Mouse (Mus musculus): ENCODE results near the gene Acsm4.
A peak's percentile ranks its signal among the peaks of the same experiment; 100 is the strongest.
"Not testable (repeated sequence)": the region's sequence is repeated elsewhere in the genome, so short reads cannot be mapped to it uniquely, and the experiment has no call there.

Gene Acsm4

GRCm38 (mm10) chr7:119689726-119690125 is at the start of gene Acsm4:
Acsm4 (plus strand) TSS chr7:119690026.
- no peak for DNase-seq

- peak in 1 of 2 experiments; percentile 54 for DNase-seq
Observed at GRCm38 (mm10) chr7:119642307-119642706, 47.5 kb upstream of the Acsm4 start.

GRCm38 (mm10) chr7:119667893-119668292 is 21.9 kb upstream of the Acsm4 start:
- peak; percentile 50 to 87 for DNase-seq

- peak; percentile 28 to 29 for DNase-seq
Observed at GRCm38 (mm10) chr7:119670395-119670794, 19.4 kb upstream of the Acsm4 start.

GRCm38 (mm10) chr7:119670925-119671324 is 18.9 kb upstream of the Acsm4 start:
- peak; percentile 49 to 77 for DNase-seq

- peak; percentile 33 to 61 for DNase-seq
Observed at GRCm38 (mm10) chr7:119673465-119673864, 16.4 kb upstream of the Acsm4 start.

- no peak for DNase-seq
Observed at GRCm38 (mm10) chr7:119680107-119680506, 9.7 kb upstream of the Acsm4 start.

- no peak for DNase-seq
Observed at GRCm38 (mm10) chr7:119682699-119683098, 7.1 kb upstream of the Acsm4 start.

- DNase-seq = no peak
Observed at GRCm38 (mm10) chr7:119692302-119692701, 2.5 kb downstream of the Acsm4 start.

GRCm38 (mm10) chr7:119694926-119695325 is 5.1 kb downstream of the Acsm4 start:
- no peak for DNase-seq

GRCm38 (mm10) chr7:119714111-119714510 is 24.3 kb downstream of the Acsm4 start:
- DNase-seq = no peak

- peak; percentile 95 to 98 for DNase-seq
Observed at GRCm38 (mm10) chr7:119720253-119720946, 30.6 kb downstream of the Acsm4 start, which contains the start of gene Thumpd1. Thumpd1 (minus strand) TSS chr7:119720798.

- peak in 1 of 2 experiments; percentile 21 for DNase-seq
Observed at GRCm38 (mm10) chr7:119720947-119721310, 31.1 kb downstream of the Acsm4 start.

GRCm38 (mm10) chr7:119727621-119728020 is 37.8 kb downstream of the Acsm4 start:
- DNase-seq = no peak

- peak; percentile 34 to 61 for DNase-seq
Observed at GRCm38 (mm10) chr7:119731262-119731661, 41.4 kb downstream of the Acsm4 start.

- no peak for DNase-seq
Observed at GRCm38 (mm10) chr7:119738877-119739276, 49.1 kb downstream of the Acsm4 start.

- not testable (repeated sequence) for DNase-seq
Observed at GRCm38 (mm10) chr7:119739798-119740468, 50.1 kb downstream of the Acsm4 start.

GRCm38 (mm10) chr7:119744321-119744720 is 54.5 kb downstream of the Acsm4 start:
- DNase-seq = peak in 1 of 2 experiments; percentile 68

GRCm38 (mm10) chr7:119745869-119746268 is 56.0 kb downstream of the Acsm4 start:
- DNase-seq = peak; percentile 62 to 85

- DNase-seq = no peak
Observed at GRCm38 (mm10) chr7:119748761-119749160, 58.9 kb downstream of the Acsm4 start.

- peak; percentile 51 to 78 for DNase-seq
Observed at GRCm38 (mm10) chr7:119749942-119750341, 60.1 kb downstream of the Acsm4 start.

GRCm38 (mm10) chr7:119753696-119754095 is 63.9 kb downstream of the Acsm4 start:
- no peak for DNase-seq

GRCm38 (mm10) chr7:119760527-119760951 is 70.7 kb downstream of the Acsm4 start, which contains the start of gene Acsm3:
Acsm3 (plus strand) TSS chr7:119760923.
- DNase-seq = peak; percentile 57 to 62

- DNase-seq = no peak
Observed at GRCm38 (mm10) chr7:119762166-119762697, 72.4 kb downstream of the Acsm4 start.

Measured in kidney, postnatal 36 days (tissue).